Mouse (Mus musculus) left cerebral cortex, postnatal 36 days (tissue): ENCODE data around the gene Mllt3. TPM values are rescaled to one million over a fixed set of nuclear protein-coding genes. Genes with fewer than 3 reads are reported as not detected.
A peak's percentile ranks its signal among the peaks of the same experiment; 100 is the strongest.

Experiments
- DNase-seq, 2 experiments: peaks; one replicate each; pipeline ENCODE4 v3.0.0; 2021 to 2022; ENCODE audit warnings: low spot score in 2 of 2, mixed read lengths in 1 of 2
- intact Hi-C: fragments of 180-260 bp; cut with DNase I; formaldehyde crosslinking; loops from one replicate; pipeline ENCODE4 v1.15.1; 2025
- total RNA-seq, 2 experiments: library from RNA; stranded (reverse); gene quantifications; 2 replicates each; pipeline ENCODE4 v1.2.3; 2021

Gene Mllt3
- total RNA-seq: 10 to 100 TPM; 27.1 to 40.0 TPM

GRCm38 (mm10) chr4:88033216-88033653, at the start of gene Mllt3:
TSS of gene Mllt3 (minus strand) at chr4:88033364.
- intact Hi-C loops: loop anchor here (2.0 to 10.0 kb wide), 4 partner anchors 131 to 666 kb away; no protein-coding TSS in a partner anchor

GRCm38 (mm10) chr4:88082381-88082780, 49.2 kb upstream of the Mllt3 start:
- no peak for DNase-seq
- intact Hi-C loops: no loop called here

More at GRCm38 (mm10) chr4:88033216-88033653, at the start of gene Mllt3:
- DNase-seq: peak; percentile 89 to 95

GRCm38 (mm10) chr4:88081885-88082284, 48.7 kb upstream of the Mllt3 start:
- no peak for DNase-seq
- intact Hi-C loops: no loop called here

- intact Hi-C loops: no loop called here
- no peak for DNase-seq
These were observed 48.3 kb upstream of the Mllt3 start for GRCm38 (mm10) chr4:88081417-88081816.

- intact Hi-C loops: no loop called here
- DNase-seq: no peak
These were observed 45.8 kb upstream of the Mllt3 start for GRCm38 (mm10) chr4:88078983-88079382.

GRCm38 (mm10) chr4:88075388-88075787, 42.2 kb upstream of the Mllt3 start:
- DNase-seq: no peak
- intact Hi-C loops: no loop called here

GRCm38 (mm10) chr4:88046280-88046679, 13.1 kb upstream of the Mllt3 start:
- no peak for DNase-seq
- intact Hi-C loops: no loop called here

- no peak for DNase-seq
- intact Hi-C loops: no loop called here
These were observed 12.0 kb upstream of the Mllt3 start for GRCm38 (mm10) chr4:88045151-88045550.

GRCm38 (mm10) chr4:88035361-88035760, 2.2 kb upstream of the Mllt3 start:
- peak in 1 of 2 experiments; percentile 23 for DNase-seq

GRCm38 (mm10) chr4:88034387-88035157, 1.4 kb upstream of the Mllt3 start:
- DNase-seq: no peak
- intact Hi-C loops: loop anchor here (2.0 to 10.0 kb wide), 6 partner anchors 60 to 667 kb away; partner anchors contain the start of gene Focad

More at GRCm38 (mm10) chr4:88035361-88035760, 2.2 kb upstream of the Mllt3 start:
- intact Hi-C loops: loop anchor here (2.0 to 10.0 kb wide), 4 partner anchors 59 to 509 kb away; partner anchors contain the start of gene Focad

GRCm38 (mm10) chr4:88033729-88034386, 694 bp upstream of the Mllt3 start:
- DNase-seq: no peak
- intact Hi-C loops: loop anchor here (2.0 to 10.0 kb wide), 7 partner anchors 61 to 667 kb away; partner anchors contain the start of gene Focad

- peak; percentile 62 to 71 for DNase-seq
- intact Hi-C loops: loop anchor here (2.0 to 10.0 kb wide), 4 partner anchors 130 to 665 kb away; no protein-coding TSS in a partner anchor
These were observed 739 bp downstream of the Mllt3 start for GRCm38 (mm10) chr4:88032151-88033098.

GRCm38 (mm10) chr4:88031211-88032150, 1.7 kb downstream of the Mllt3 start:
- DNase-seq: peak; percentile 37 to 40
- intact Hi-C loops: loop anchor here (2.0 to 10.0 kb wide), 4 partner anchors 129 to 664 kb away; no protein-coding TSS in a partner anchor

GRCm38 (mm10) chr4:88023567-88023966, 9.6 kb downstream of the Mllt3 start:
- intact Hi-C loops: no loop called here
- no peak for DNase-seq

GRCm38 (mm10) chr4:88022623-88023022, 10.5 kb downstream of the Mllt3 start:
- intact Hi-C loops: no loop called here

GRCm38 (mm10) chr4:88020421-88020820, 12.7 kb downstream of the Mllt3 start:
- intact Hi-C loops: no loop called here
- DNase-seq: no peak

More at GRCm38 (mm10) chr4:88022623-88023022, 10.5 kb downstream of the Mllt3 start:
- DNase-seq: no peak

GRCm38 (mm10) chr4:88019645-88020044, 13.5 kb downstream of the Mllt3 start:
- intact Hi-C loops: no loop called here
- no peak for DNase-seq
